Mouse (Mus musculus) bone marrow, adult 2 months (tissue): ENCODE results near the gene Trp53.

Experiments used
- CTCF ChIP-seq: fragments of 200-500 bp; IDR thresholded peaks from 2 replicates; pipeline ENCODE4 v1.5.1; 2011; ENCODE audit warnings: low read length, control low read depth; ENCODE audit not compliant: control insufficient read depth, insufficient read depth
- POLR2A ChIP-seq: fragments of 200-500 bp; IDR thresholded peaks from 2 replicates; pipeline ENCODE4 v1.6.1; 2011; ENCODE audit warnings: low read depth, mild to moderate bottlenecking, control low read depth, low read length, borderline replicate concordance; ENCODE audit not compliant: control insufficient read depth

DNA sequence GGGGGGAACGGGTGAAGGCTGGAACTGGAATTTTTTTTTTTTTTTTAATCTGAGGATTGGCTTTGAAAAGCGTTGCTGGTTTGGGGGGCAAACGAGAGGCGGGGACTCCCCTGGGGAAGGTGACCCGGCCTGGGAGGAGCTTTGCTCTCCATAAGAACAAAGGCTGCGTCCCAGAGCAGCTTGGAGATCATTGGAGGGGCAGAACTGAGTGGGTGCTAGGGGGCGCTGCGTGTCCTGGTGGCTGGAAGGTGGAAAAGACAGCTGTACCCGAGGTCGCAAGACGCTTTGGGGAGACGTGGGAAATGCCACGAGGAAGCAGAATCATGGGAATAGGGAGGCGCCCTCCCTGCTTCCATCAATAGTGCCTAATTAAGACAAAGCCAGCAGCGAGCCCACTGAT lies 33.1 kb upstream of the Trp53 start:
- TF ChIP-seq CTCF (peak; percentile 34; the same call in 1 of the 2 replicates), POLR2A (no peak)
